Mouse (Mus musculus): ENCODE data around the gene Nkpd1.
A peak's percentile ranks its signal among the peaks of the same experiment; 100 is the strongest.

Gene Nkpd1

DNA sequence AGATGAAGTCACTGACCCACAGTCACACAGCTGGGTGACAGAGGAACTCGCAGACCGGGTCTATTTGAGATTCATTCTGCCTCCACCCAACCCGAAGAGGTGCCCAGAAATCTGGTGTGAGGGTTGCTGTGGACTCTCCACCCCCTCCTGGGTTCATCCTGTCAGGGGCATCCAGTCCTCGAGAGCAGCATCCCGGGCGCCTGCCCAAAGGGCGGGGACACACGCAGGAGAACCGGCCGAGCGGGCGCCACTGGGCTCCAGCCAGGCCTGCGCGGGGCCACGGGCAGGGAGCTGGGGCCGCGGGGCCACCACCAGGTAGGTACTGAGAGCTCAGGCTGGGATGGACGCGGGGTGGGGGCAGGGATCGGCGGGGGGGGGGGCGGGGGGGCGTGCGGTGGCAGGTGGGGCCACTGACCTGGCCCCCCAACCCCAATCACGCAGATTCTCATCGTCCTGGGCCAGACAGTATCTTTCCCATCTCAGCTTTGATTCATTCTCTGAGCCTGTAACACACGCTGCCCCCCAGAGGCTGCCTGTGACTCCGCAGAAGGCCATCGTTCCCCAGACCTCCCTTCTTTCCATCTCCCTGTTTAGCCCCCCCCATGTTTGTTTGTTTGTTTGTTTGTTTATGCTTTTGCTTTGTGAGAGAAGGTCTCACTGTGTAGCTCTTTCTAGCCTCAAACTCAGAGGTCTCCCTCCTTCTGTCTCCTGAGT is at the start of gene Nkpd1:
Gene Nkpd1 (plus strand): TSS at position 187 of the 714 bp plus-strand sequence.
- DNase-seq (ENCODE audit: low spot score), result peak; percentile 44

- no peak for DNase-seq (ENCODE audit: low spot score)
Observed at GRCm38 (mm10) chr7:19468279-19468678, 49.4 kb upstream of the Nkpd1 start.

GRCm38 (mm10) chr7:19469404-19469803 is 48.2 kb upstream of the Nkpd1 start:
- no peak for DNase-seq (ENCODE audit: low spot score)

- DNase-seq (ENCODE audit: low spot score), result no peak
Observed at GRCm38 (mm10) chr7:19470308-19470707, 47.3 kb upstream of the Nkpd1 start.

- no peak for DNase-seq (ENCODE audit: low spot score)
Observed at GRCm38 (mm10) chr7:19472403-19472802, 45.2 kb upstream of the Nkpd1 start.

DNA sequence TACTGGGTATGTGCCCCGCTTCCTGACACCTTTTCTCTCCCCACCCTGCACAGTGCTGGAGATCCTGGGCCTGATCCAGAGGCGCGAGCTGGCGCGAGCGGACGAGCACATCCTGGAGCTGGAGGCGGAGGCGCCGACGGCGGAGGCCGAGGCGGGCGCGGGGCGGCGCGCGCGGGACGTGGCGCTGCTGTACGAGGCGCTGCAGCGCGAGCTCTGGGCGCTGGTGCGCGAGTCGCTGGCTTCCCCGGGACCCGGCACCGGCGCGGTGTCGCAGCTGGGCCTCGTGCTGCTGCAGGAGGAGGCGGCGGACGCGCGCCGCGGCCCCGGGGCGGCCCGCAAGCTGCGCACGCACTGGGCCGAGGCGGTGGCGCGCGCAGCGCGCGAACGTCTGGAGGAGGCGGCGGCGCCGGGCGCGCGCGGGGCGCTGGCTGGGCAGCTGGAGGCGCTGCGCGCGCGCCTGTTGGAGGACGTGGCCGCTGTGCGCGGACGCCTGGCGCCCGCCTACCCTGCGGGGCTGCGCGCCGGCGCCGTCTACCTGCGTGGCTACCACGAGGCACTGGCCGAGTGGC is 43.7 kb upstream of the Nkpd1 start:
- DNase-seq (ENCODE audit: low spot score), result peak; percentile 68

DNA sequence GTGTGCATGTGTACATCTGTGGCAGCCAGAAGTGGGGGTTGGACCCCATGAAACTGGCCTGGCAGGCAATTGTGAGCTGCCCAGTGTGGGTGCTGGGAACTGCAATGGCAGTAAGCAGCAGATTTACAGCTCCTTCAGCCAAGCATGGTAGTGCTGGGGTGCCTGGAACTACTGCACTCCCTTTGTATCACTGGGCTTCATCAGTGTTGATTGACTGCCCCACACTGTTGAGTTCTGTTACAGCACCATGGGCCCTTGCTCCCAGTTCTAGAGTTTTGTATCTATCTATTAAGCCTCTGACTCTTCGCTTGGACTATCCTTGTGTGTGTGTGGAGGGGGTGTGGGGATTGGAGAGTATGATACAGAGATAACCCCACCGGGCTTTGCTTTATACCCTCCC is 40.6 kb upstream of the Nkpd1 start:
- DNase-seq (ENCODE audit: low spot score), result no peak

DNA sequence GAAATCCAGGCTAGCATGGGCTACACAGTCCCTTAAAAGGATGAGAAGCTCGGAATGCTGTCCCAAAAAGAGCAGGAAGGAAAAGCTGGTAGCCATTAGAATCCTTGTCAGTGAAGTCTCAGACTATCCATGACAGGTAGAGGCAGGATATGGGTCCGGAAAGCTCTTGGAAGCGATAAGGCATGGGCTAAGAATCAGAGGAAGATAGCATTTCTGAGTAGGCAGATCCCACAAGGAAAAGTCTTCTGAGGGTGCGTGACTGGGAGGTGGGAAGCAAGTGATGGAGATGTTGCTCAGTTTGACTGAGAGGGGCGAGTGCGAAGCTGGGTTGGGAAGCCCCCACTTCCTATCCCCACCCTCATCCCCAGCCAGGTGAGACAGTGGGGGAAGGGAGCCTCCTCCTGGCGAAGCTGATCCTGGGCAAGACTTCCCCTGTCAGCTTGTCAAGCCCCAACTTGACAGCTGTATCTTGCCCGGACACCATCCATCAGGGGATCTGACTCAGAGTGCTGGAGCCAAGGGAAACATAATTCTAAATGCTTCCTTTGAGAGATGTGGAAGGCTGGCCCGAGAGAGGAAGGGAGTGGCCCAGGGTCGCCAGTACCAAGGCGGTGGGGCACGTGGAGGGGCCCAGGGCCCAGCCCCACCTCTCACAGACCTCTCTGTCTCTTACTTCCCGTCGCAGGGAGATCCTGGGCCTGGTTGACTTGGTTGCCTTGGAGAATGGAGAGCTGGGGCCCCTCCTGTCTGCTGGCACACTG is 39.8 kb upstream of the Nkpd1 start:
- no peak for DNase-seq (ENCODE audit: low spot score)

DNA sequence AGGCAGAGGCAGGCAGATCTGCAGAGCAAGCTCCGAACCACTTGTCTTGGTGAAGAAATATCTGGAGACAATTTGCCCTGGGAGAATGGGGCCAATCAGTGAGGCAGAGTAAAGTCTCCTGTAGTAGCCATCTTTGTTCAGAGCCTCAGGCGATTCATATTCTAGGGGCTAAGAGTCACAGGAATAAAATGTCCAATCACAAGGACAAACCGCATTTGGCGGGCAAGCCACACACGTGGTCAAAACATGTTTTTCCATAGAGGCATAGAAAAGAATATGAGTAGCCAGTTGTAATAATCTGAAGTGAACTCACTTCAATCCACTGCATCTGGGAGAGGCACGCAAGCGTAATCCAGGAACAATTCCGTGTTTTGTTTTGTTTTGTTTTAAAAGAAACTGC is 34.4 kb upstream of the Nkpd1 start:
- no peak for DNase-seq (ENCODE audit: low spot score)

DNA sequence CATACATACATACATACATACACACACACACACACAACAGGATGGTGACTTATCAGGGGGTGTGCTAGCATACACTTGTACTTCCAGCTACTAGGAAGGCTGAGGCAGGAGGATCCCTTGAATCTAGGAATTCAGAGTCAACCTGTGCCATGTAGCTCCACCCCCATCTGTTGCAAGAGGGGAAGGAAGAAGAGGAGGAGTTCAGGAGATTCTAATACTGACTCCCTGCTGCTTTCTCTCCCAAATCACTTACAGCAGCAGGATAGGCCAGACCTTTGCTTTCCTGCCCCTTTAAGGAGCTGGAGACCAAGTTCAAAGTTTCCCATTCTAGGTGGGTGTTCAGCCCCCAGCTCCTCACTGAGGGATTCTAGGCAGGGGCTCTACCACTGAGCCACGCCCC is 32.1 kb upstream of the Nkpd1 start:
- no peak for DNase-seq (ENCODE audit: low spot score)

DNA sequence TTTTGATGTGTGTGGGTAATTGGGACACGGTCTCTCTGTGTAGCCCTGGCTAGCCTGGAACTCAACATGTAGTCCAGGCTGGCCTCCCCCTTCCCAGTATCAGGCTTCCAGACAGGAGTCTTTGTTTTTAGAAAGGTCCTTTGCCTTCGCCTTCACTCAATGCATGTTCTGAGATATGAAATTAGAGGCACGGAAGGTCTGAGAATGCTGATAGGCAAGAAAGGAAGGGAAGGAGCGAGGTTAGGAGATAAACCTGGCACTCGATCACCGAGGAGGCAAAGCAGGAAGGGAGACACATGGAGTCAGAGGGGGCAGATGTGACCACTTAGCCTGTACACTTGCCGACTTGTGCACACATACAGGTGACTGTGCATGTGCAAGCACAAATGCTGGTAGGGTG is 31.1 kb upstream of the Nkpd1 start:
- DNase-seq (ENCODE audit: low spot score), result no peak

- DNase-seq (ENCODE audit: low spot score), result no peak
Observed at GRCm38 (mm10) chr7:19489525-19489924, 28.1 kb upstream of the Nkpd1 start.

GRCm38 (mm10) chr7:19491731-19492130 is 25.9 kb upstream of the Nkpd1 start:
- no peak for DNase-seq (ENCODE audit: low spot score)

DNA sequence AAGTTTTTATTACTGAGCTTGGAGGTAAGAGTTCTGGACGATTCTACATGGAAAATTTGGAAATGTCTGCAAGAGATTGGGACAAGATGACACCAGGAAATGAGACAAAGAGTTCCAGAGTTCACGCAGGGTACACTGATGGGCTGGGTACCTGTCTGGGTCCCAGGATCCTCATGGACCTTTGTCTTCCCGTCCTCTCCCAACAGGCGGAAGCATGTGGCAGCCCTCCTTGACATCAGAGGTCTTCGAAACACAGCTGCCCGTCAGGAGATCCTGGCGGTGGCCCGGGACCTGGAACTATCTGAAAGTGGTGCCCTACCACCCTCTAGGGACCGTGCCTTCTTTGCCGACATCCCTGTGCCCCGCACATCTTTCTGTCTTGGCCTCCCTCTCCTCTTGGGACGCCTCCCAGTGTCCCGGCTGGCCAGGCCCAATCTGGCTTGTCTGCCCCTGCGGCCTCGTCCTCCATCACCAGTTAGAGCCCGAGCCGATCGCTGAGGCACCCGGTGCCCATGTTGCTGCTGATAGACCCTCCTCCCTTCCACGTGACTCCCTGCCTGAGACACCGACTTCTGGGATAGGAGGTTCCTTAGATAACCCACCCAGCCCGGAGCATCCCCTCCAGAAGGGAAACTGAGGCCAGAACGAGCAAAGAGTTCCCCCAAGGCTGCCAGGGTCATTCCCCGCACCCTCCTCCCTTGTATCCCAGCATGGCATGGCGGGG is 22.7 kb upstream of the Nkpd1 start:
- DNase-seq (ENCODE audit: low spot score), result no peak

GRCm38 (mm10) chr7:19495521-19496213 is 22.0 kb upstream of the Nkpd1 start:
- DNase-seq (ENCODE audit: low spot score), result no peak

GRCm38 (mm10) chr7:19496214-19496555 is 21.5 kb upstream of the Nkpd1 start:
- DNase-seq (ENCODE audit: low spot score), result no peak

DNA sequence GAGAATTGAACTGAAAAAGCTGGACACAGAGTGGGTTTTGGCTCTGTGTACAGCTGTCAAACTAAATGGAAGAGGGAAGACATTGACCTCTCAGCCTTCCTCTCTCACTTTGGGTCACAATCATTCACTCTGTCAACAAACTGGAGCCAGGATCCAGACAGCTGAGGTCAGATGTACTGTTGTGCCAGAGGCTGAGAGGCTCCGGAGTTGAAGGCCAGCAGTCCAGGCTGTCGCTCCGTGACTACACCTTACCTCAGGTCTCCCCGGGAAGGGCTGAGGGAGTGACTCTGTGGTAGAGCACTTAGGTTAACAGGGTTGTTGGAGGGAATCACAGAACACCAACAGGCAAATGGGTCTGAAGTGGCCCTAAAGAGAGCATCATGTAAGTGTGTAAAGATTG is 19.3 kb upstream of the Nkpd1 start:
- no peak for DNase-seq (ENCODE audit: low spot score)

DNA sequence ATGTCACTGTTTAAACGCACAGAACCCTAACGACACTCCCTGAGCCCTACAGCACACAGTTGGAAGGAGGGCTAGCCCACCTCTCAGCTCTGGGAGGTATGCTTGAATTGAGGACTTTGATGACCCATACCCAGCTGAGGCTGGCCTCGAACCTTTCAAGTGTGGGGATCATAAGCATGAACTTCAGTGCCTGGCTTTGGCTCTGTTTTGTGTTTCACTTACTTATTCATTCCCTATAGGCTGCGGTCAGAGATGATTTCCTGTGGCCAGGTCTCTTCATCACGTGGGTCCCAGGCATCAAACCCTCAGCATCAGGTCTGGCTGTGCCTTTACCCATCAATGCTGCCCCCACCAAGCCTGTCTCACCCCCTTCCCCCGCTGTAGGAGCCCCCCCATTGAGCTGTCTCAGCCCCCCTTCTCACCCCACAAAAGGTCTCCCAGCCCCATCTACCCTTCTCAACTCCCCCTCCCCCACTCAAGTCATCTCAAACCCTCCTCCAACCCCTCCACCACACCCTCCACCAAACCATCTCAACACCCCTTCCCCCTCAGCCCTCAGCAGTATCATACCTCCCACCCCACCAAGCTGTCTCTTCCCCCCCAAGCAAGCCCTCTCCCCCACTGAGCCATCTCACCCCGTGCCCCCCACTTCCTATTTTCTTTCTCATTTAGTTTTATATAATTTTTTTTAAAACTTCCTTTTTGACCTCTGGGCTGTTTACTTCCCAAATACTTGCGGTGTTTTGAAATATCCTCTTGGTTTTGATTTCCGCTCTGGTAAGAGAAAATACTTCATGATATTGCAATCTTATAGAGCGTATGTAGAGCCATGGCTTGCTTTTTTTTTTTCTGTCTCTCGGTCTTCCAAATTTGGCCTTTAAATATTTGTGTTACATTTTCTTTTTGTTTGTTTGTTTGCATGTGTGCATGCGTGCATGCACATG is 16.9 kb upstream of the Nkpd1 start:
- no peak for DNase-seq (ENCODE audit: low spot score)

GRCm38 (mm10) chr7:19501658-19502057 is 16.0 kb upstream of the Nkpd1 start:
- no peak for DNase-seq (ENCODE audit: low spot score)

- DNase-seq (ENCODE audit: low spot score), result peak; percentile 69
Observed at GRCm38 (mm10) chr7:19503481-19504068, 14.1 kb upstream of the Nkpd1 start.

DNA sequence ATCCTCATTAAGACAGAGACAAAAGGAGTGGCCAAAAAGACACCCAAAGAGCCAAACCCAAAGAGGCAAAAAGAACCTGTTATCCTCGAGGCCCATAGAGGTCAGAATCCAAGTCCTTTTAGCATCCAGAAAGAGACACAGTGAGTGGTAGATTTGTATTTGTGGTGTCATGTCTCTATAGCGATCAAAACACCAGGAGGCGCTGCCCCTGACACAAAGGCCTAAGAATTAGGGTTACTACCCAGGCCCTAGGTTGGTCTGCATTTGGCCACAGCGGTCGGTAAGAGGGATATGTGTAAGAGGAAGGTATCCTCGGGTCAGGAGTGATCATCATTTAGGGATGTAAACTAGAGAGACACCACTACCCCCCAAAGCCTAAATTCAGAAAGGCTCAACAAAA is 11.3 kb upstream of the Nkpd1 start:
- DNase-seq (ENCODE audit: low spot score), result no peak
